In genomic region chr6:41554295-41555169, GRCm38 (mm10) we compare ENCODE assay signal across 17 mouse cellular contexts. TPM values are rescaled to one million over a fixed set of nuclear protein-coding genes. Genes with fewer than 3 reads are reported as not detected.
DNase-seq lines count a peak whose midpoint lies in the region; ATAC-seq and TF ChIP-seq lines count a peak whose summit lies in the region.
"Had no signal": no experiment of that assay in that cellular context is flagged by ENCODE, and none has a peak within 500 bp of the region (broad histone marks: within the 10 kb centered on the region; RNA-seq: fewer than 3 reads in every experiment).

No protein-coding gene starts in this region.

- peak; percentile 64 for ATAC-seq in granulocyte monocyte progenitor cell, adult 5-6 weeks (replicated peaks; ENCODE audit: poor library complexity, severe bottlenecking)
- ATAC-seq in hindbrain, embryonic 13.5 days (ENCODE audit: low FRiP score) = no peak
- ATAC-seq in erythroid progenitor cell, adult 5-6 weeks (replicated peaks; ENCODE audit: low FRiP score, poor library complexity, severe bottlenecking) = no peak
- ATAC-seq: forebrain, embryonic 15.5 days; intestine, postnatal 0 days had no signal

- no peaks in the 10 kb centered on the region for H3K9me3 ChIP-seq in hindbrain, embryonic 13.5 days
- H3K9me3 ChIP-seq: forebrain, embryonic 15.5 days; neural tube, embryonic 13.5 days had no signal

- H3K4me1 ChIP-seq in lung, adult 2 months (ENCODE audit: control insufficient read depth, insufficient read depth, low read length) = no peaks in the 10 kb centered on the region
- no peaks in the 10 kb centered on the region for H3K4me1 ChIP-seq in small intestine, adult 2 months (ENCODE audit: control insufficient read depth, insufficient read depth, insufficient read length, low read length)
- H3K4me1 ChIP-seq in hindbrain, embryonic 13.5 days (replicated peaks) = no peaks in the 10 kb centered on the region
- H3K4me1 ChIP-seq: forebrain, embryonic 15.5 days; neural tube, embryonic 13.5 days had no signal

- no peak for TF ChIP-seq POLR2A in lung, adult 2 months (IDR thresholded peaks at IDR 0.05; ENCODE audit: borderline replicate concordance, extremely low read depth, low read depth, low read length)
- no peak for TF ChIP-seq POLR2A in small intestine, adult 2 months (IDR thresholded peaks at IDR 0.05; ENCODE audit: low read depth, low read length)

- WGBS in lung, adult 2 months = 55% methylated on average over 7 of the region's 7 CpGs
- 66% methylated on average over 7 of the region's 7 CpGs for WGBS in small intestine, adult 2 months
- WGBS in hindbrain, embryonic 13.5 days = 87% methylated on average over 7 of the region's 7 CpGs

- no peak overlapping the region for H3K4me2 ChIP-seq in hindbrain, embryonic 13.5 days
- H3K4me2 ChIP-seq: forebrain, embryonic 15.5 days; heart, embryonic 11.5 days; neural tube, embryonic 13.5 days had no signal

- H3K9ac ChIP-seq in hindbrain, embryonic 13.5 days = no peak overlapping the region
- H3K9ac ChIP-seq: forebrain, embryonic 15.5 days; neural tube, embryonic 13.5 days had no signal

- no peaks in the 10 kb centered on the region for H3K27me3 ChIP-seq in small intestine, adult 2 months (ENCODE audit: control insufficient read depth, insufficient read depth, low read length)
- no peaks in the 10 kb centered on the region for H3K27me3 ChIP-seq in hindbrain, embryonic 13.5 days
- H3K27me3 ChIP-seq: forebrain, embryonic 15.5 days; neural tube, embryonic 13.5 days had no signal

- peak; percentile 28 for DNase-seq in lung, postnatal 36 days
- DNase-seq in lung, adult 2 months = no peak
- DNase-seq in gastrocnemius, postnatal 25 days = no peak
- DNase-seq: adrenal gland, adult 8-10 months; cerebellum, adult 18-20 months; lung, postnatal 10 days; right cerebral cortex, postnatal 4 days had no signal

- H3K27ac ChIP-seq in small intestine, adult 2 months (ENCODE audit: insufficient read depth, low read depth, low read length) = peak overlapping the region; percentile 64
- H3K27ac ChIP-seq in hindbrain, embryonic 13.5 days = no peak overlapping the region
- H3K27ac ChIP-seq: forebrain, embryonic 15.5 days; neural tube, embryonic 13.5 days had no signal

- no peak for TF ChIP-seq CTCF in lung, adult 2 months (IDR thresholded peaks at IDR 0.05; ENCODE audit: insufficient read depth, low read length)
- no peak for TF ChIP-seq CTCF in small intestine, adult 2 months (IDR thresholded peaks at IDR 0.05; ENCODE audit: extremely low read depth, insufficient read length, insufficient replicate concordance, low read depth, low read length)

- no peaks in the 10 kb centered on the region for H3K36me3 ChIP-seq in small intestine, adult 2 months (ENCODE audit: control insufficient read depth, insufficient read depth, low read length)
- H3K36me3 ChIP-seq in hindbrain, embryonic 13.5 days = no peaks in the 10 kb centered on the region
- H3K36me3 ChIP-seq: forebrain, embryonic 15.5 days; neural tube, embryonic 13.5 days had no signal

- H3K4me3 ChIP-seq in lung, adult 2 months (replicated peaks; ENCODE audit: extremely low read depth, low read depth, low read length) = no peak overlapping the region
- no peak overlapping the region for H3K4me3 ChIP-seq in small intestine, adult 2 months (ENCODE audit: low read depth, low read length)
- H3K4me3 ChIP-seq in hindbrain, embryonic 13.5 days = no peak overlapping the region
- H3K4me3 ChIP-seq: forebrain, embryonic 15.5 days; neural tube, embryonic 13.5 days had no signal

RNA-seq across cellular contexts. Expression of gene Prss2, which starts 32.9 kb away (rescaled TPM):
- 0.46 and 17.9 TPM in 2 replicates for polyA plus RNA-seq in lung, adult 2 months (2012; rRNA removed)
- total RNA-seq in granulocyte monocyte progenitor cell, adult 5-6 weeks (2014; fragmentation: Nextera tagmentation) = not detected in 2 replicates
- not detected in 2 replicates for total RNA-seq in granulocyte monocyte progenitor cell, adult 5-6 weeks (2017)
- 73.6 and 36,591 TPM in 2 replicates for polyA plus RNA-seq in small intestine, adult 2 months (2012; rRNA removed)
- polyA plus RNA-seq in hindbrain, embryonic 13.5 days (2015; fragmentation: Nextera tagmentation; extraction: Ambion mirVana) = not detected in 2 replicates
- not detected in 2 replicates for total RNA-seq in erythroid progenitor cell, adult 5-6 weeks (2015; ENCODE audit: low replicate concordance)
- not detected in 2 replicates for total RNA-seq in erythroid progenitor cell, adult 5-6 weeks (2017; ENCODE audit: low replicate concordance)
- total RNA-seq in gastrocnemius, postnatal 25 days (2021) = not detected
- total RNA-seq: adrenal gland, adult 8-10 months; left cerebral cortex, postnatal 36 days had no signal
- polyA plus RNA-seq: embryonic facial prominence, embryonic 11.5 days; forebrain, embryonic 15.5 days; heart, embryonic 11.5 days; neural tube, embryonic 13.5 days had no signal

RNA-seq across cellular contexts. Expression of gene Ephb6, which starts 50.8 kb away (rescaled TPM):
- polyA plus RNA-seq in lung, adult 2 months (2012; rRNA removed) = 13.0 and 16.2 TPM in 2 replicates
- 0.09 and 1.7 TPM in 2 replicates for total RNA-seq in granulocyte monocyte progenitor cell, adult 5-6 weeks (2014; fragmentation: Nextera tagmentation)
- 1.2 and 5.4 TPM in 2 replicates for total RNA-seq in granulocyte monocyte progenitor cell, adult 5-6 weeks (2017)
- 1.6 and 2.1 TPM in 2 replicates for polyA plus RNA-seq in small intestine, adult 2 months (2012; rRNA removed)
- 28.3 and 29.5 TPM in 2 replicates for polyA plus RNA-seq in hindbrain, embryonic 13.5 days (2015; fragmentation: Nextera tagmentation; extraction: Ambion mirVana)
- not detected in 2 replicates for total RNA-seq in erythroid progenitor cell, adult 5-6 weeks (2015; ENCODE audit: low replicate concordance)
- total RNA-seq in erythroid progenitor cell, adult 5-6 weeks (2017; ENCODE audit: low replicate concordance) = not detected in 2 replicates
- 1 to 10 TPM; 1.2 to 1.6 TPM for total RNA-seq in gastrocnemius, postnatal 25 days (2021)
